Mouse (Mus musculus) E14TG2a.4 (cell line): ENCODE measurements around the gene Lingo2.

ENCODE experiments used
- CTCF ChIP-seq: conservative IDR thresholded peaks from 2 replicates; pipeline ENCODE4 v1.5.1; 2014; ENCODE audit warnings: low read length
- NANOG ChIP-seq: IDR thresholded peaks from 2 replicates; pipeline ENCODE4 v1.6.1; 2014; ENCODE audit warnings: borderline replicate concordance, low read length, mixed read lengths

GRCm38 (mm10) chr4:35897769-35898564 lies 1053.6 kb downstream of the Lingo2 start:
- TF ChIP-seq CTCF = no peak
- no peak for TF ChIP-seq NANOG
